Mouse (Mus musculus): ENCODE measurements around the gene Spp1. TPM values are rescaled to one million over a fixed set of nuclear protein-coding genes. Genes with fewer than 3 reads are reported as not detected.

Spp1 gene
- polyA plus RNA-seq, 1 experiment from 2014 or later: 143 TPM

- H3K9ac ChIP-seq: no peak overlapping the region
- peaks cover 16% of the 10 kb centered on the region for H3K4me1 ChIP-seq
- no peaks in the 10 kb centered on the region for H3K9me3 ChIP-seq
- H3K4me3 ChIP-seq: no peak overlapping the region
- no peak for ATAC-seq (ENCODE audit: insufficient number of reproducible peaks, low FRiP score, low TSS enrichment, low read depth)
- WGBS: 57% methylated on average over 3 of the region's 3 CpGs
- no peak overlapping the region for H3K27ac ChIP-seq
- H3K36me3 ChIP-seq: no peaks in the 10 kb centered on the region
- H3K4me2 ChIP-seq: no peak overlapping the region
- no peaks in the 10 kb centered on the region for H3K27me3 ChIP-seq
Observed at GRCm38 (mm10) chr5:104405051-104405450, 29.9 kb upstream of the Spp1 start.

GRCm38 (mm10) chr5:104406756-104407155 is 28.2 kb upstream of the Spp1 start:
- no peak for ATAC-seq (ENCODE audit: insufficient number of reproducible peaks, low FRiP score, low TSS enrichment, low read depth)
- H3K27me3 ChIP-seq: no peaks in the 10 kb centered on the region
- no peaks in the 10 kb centered on the region for H3K36me3 ChIP-seq
- 14% methylated on average over 3 of the region's 3 CpGs for WGBS
- no peak overlapping the region; the same call in 1 of the 2 replicates for H3K27ac ChIP-seq
- no peak overlapping the region for H3K4me2 ChIP-seq
- no peaks in the 10 kb centered on the region for H3K9me3 ChIP-seq
- H3K9ac ChIP-seq: no peak overlapping the region
- H3K4me3 ChIP-seq: no peak overlapping the region
- peaks cover 16% of the 10 kb centered on the region for H3K4me1 ChIP-seq

GRCm38 (mm10) chr5:104407541-104408231 is 27.2 kb upstream of the Spp1 start:
- Histone ChIP-seq H3K27ac (peak overlapping the region; percentile 74), H3K4me2 (no peak overlapping the region), H3K9me3 (no peaks in the 10 kb centered on the region), H3K36me3 (no peaks in the 10 kb centered on the region), H3K4me1 (peaks cover 16% of the 10 kb centered on the region), H3K9ac (no peak overlapping the region), H3K4me3 (no peak overlapping the region), H3K27me3 (no peaks in the 10 kb centered on the region)
- WGBS: 24% methylated on average over 2 of the region's 2 CpGs
- no peak for ATAC-seq (ENCODE audit: insufficient number of reproducible peaks, low FRiP score, low TSS enrichment, low read depth)

- Histone ChIP-seq H3K36me3 (no peaks in the 10 kb centered on the region), H3K4me1 (peaks cover 16% of the 10 kb centered on the region), H3K4me2 (no peak overlapping the region), H3K9me3 (no peaks in the 10 kb centered on the region), H3K27ac (peak overlapping the region; percentile 74; the same call in 1 of the 2 replicates), H3K4me3 (no peak overlapping the region), H3K27me3 (no peaks in the 10 kb centered on the region), H3K9ac (no peak overlapping the region)
- WGBS: 77% methylated on average over 7 of the region's 7 CpGs
- ATAC-seq (ENCODE audit: insufficient number of reproducible peaks, low FRiP score, low TSS enrichment, low read depth): no peak
Observed at GRCm38 (mm10) chr5:104408549-104408948, 26.4 kb upstream of the Spp1 start.

GRCm38 (mm10) chr5:104415999-104416398 is 18.9 kb upstream of the Spp1 start:
- Histone ChIP-seq H3K4me1 (no peaks in the 10 kb centered on the region), H3K27me3 (no peaks in the 10 kb centered on the region), H3K9ac (no peak overlapping the region), H3K27ac (no peak overlapping the region), H3K4me3 (no peak overlapping the region), H3K4me2 (no peak overlapping the region), H3K9me3 (no peaks in the 10 kb centered on the region), H3K36me3 (no peaks in the 10 kb centered on the region)
- 31% methylated on average over 2 of the region's 2 CpGs for WGBS
- no peak for ATAC-seq (ENCODE audit: insufficient number of reproducible peaks, low FRiP score, low TSS enrichment, low read depth)

GRCm38 (mm10) chr5:104417028-104417427 is 17.9 kb upstream of the Spp1 start:
- Histone ChIP-seq H3K27me3 (no peaks in the 10 kb centered on the region), H3K36me3 (no peaks in the 10 kb centered on the region), H3K4me3 (no peak overlapping the region), H3K4me2 (no peak overlapping the region), H3K4me1 (no peaks in the 10 kb centered on the region), H3K9ac (no peak overlapping the region), H3K27ac (no peak overlapping the region), H3K9me3 (no peaks in the 10 kb centered on the region)
- WGBS: 61% methylated on average over 3 of the region's 3 CpGs
- ATAC-seq (ENCODE audit: insufficient number of reproducible peaks, low FRiP score, low TSS enrichment, low read depth): no peak

GRCm38 (mm10) chr5:104417721-104418120 is 17.2 kb upstream of the Spp1 start:
- no peak for ATAC-seq (ENCODE audit: insufficient number of reproducible peaks, low FRiP score, low TSS enrichment, low read depth)
- no peak overlapping the region for H3K9ac ChIP-seq
- H3K4me2 ChIP-seq: no peak overlapping the region
- H3K9me3 ChIP-seq: no peaks in the 10 kb centered on the region
- 87% methylated on average over 1 of the region's 1 CpGs for WGBS
- no peak overlapping the region for H3K27ac ChIP-seq
- H3K4me1 ChIP-seq: no peaks in the 10 kb centered on the region
- H3K27me3 ChIP-seq: no peaks in the 10 kb centered on the region
- H3K36me3 ChIP-seq: no peaks in the 10 kb centered on the region
- H3K4me3 ChIP-seq: no peak overlapping the region

GRCm38 (mm10) chr5:104422039-104422438 is 12.9 kb upstream of the Spp1 start:
- no peak overlapping the region for H3K27ac ChIP-seq
- no peaks in the 10 kb centered on the region for H3K27me3 ChIP-seq
- H3K4me1 ChIP-seq: no peaks in the 10 kb centered on the region
- H3K4me2 ChIP-seq: no peak overlapping the region
- no peak overlapping the region for H3K9ac ChIP-seq
- no peaks in the 10 kb centered on the region for H3K36me3 ChIP-seq
- H3K9me3 ChIP-seq: no peaks in the 10 kb centered on the region
- no peak for ATAC-seq (ENCODE audit: insufficient number of reproducible peaks, low FRiP score, low TSS enrichment, low read depth)
- no peak overlapping the region for H3K4me3 ChIP-seq
- WGBS: 67% methylated on average over 2 of the region's 2 CpGs

- no peak overlapping the region for H3K9ac ChIP-seq
- no peaks in the 10 kb centered on the region for H3K9me3 ChIP-seq
- H3K4me3 ChIP-seq: no peak overlapping the region
- ATAC-seq (ENCODE audit: insufficient number of reproducible peaks, low FRiP score, low TSS enrichment, low read depth): no peak
- WGBS: 74% methylated on average over 3 of the region's 3 CpGs
- no peaks in the 10 kb centered on the region for H3K4me1 ChIP-seq
- H3K4me2 ChIP-seq: no peak overlapping the region
- H3K27ac ChIP-seq: no peak overlapping the region
- H3K27me3 ChIP-seq: no peaks in the 10 kb centered on the region
- H3K36me3 ChIP-seq: no peaks in the 10 kb centered on the region
Observed at GRCm38 (mm10) chr5:104423861-104424260, 11.1 kb upstream of the Spp1 start.

GRCm38 (mm10) chr5:104425949-104426348 is 9.0 kb upstream of the Spp1 start:
- H3K4me2 ChIP-seq: no peak overlapping the region
- no peaks in the 10 kb centered on the region for H3K4me1 ChIP-seq
- no peak overlapping the region for H3K9ac ChIP-seq
- no peak overlapping the region for H3K4me3 ChIP-seq
- H3K27me3 ChIP-seq: no peaks in the 10 kb centered on the region
- no peaks in the 10 kb centered on the region for H3K36me3 ChIP-seq
- no peak for ATAC-seq (ENCODE audit: insufficient number of reproducible peaks, low FRiP score, low TSS enrichment, low read depth)
- no peaks in the 10 kb centered on the region for H3K9me3 ChIP-seq
- 57% methylated on average over 8 of the region's 8 CpGs for WGBS
- no peak overlapping the region for H3K27ac ChIP-seq

GRCm38 (mm10) chr5:104432886-104433285 is 2.0 kb upstream of the Spp1 start:
- 36% methylated on average over 12 of the region's 12 CpGs for WGBS
- Histone ChIP-seq H3K4me2 (no peak overlapping the region), H3K27me3 (no peaks in the 10 kb centered on the region), H3K9me3 (no peaks in the 10 kb centered on the region), H3K36me3 (no peaks in the 10 kb centered on the region), H3K4me3 (no peak overlapping the region), H3K4me1 (no peaks in the 10 kb centered on the region), H3K9ac (no peak overlapping the region), H3K27ac (no peak overlapping the region)
- ATAC-seq (ENCODE audit: insufficient number of reproducible peaks, low FRiP score, low TSS enrichment, low read depth): no peak

- Histone ChIP-seq H3K4me1 (no peaks in the 10 kb centered on the region), H3K9ac (no peak overlapping the region), H3K36me3 (no peaks in the 10 kb centered on the region), H3K27ac (no peak overlapping the region), H3K4me3 (no peak overlapping the region), H3K9me3 (no peaks in the 10 kb centered on the region), H3K4me2 (no peak overlapping the region), H3K27me3 (no peaks in the 10 kb centered on the region)
- no peak for ATAC-seq (ENCODE audit: insufficient number of reproducible peaks, low FRiP score, low TSS enrichment, low read depth)
- WGBS: 66% methylated on average over 6 of the region's 6 CpGs
Observed at GRCm38 (mm10) chr5:104433968-104434565, 851 bp upstream of the Spp1 start.
